Mouse (Mus musculus): ENCODE measurements at regions not wholly inside any gene's neighbourhood (a gene's known extent, or its start where the extent isn't known, plus 50 kb on each side); places are given as distances from the start of the nearest gene placed in this dataset.

DNA sequence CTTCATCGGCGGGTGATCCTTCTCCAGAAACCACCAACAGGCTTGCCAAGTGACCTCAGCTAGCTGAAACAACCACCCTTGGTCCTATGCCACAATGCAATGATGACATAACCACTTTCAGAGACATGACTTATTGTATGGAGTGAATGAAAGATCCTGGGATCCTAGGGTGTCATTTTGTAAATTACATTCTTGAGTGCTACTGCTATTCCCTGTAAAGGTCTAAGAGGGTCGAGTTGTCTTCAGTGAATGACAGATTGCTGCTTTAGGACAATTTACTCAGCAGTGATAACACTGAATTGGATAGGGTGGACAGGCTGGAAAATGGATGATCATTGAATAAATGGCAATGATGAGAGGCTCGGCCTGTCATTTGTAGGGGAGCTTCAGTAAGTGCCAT, 692.4 kb downstream of the Gm9008 start:
- TF ChIP-seq POLR2A (IDR thresholded peaks at IDR 0.05; ENCODE audit: borderline replicate concordance, insufficient read depth, low read length) (no peak), CTCF (IDR thresholded peaks at IDR 0.05; ENCODE audit: borderline replicate concordance, insufficient read depth, low read depth, low read length) (no peak)
- 32% methylated on average over 4 of the region's 4 CpGs for WGBS
- no peak overlapping the region for H3K4me3 ChIP-seq (replicated peaks; ENCODE audit: insufficient read depth, low read depth, low read length)
- DNase-seq, result peak in 1 of 2 experiments; percentile 5
- no peaks in the 10 kb centered on the region for H3K27me3 ChIP-seq (ENCODE audit: control insufficient read depth, insufficient read depth, low read length)
- H3K27ac ChIP-seq (ENCODE audit: insufficient read depth, low read length), result no peak overlapping the region
- no peaks in the 10 kb centered on the region for H3K4me1 ChIP-seq (ENCODE audit: control insufficient read depth, insufficient read depth, low read length)

DNA sequence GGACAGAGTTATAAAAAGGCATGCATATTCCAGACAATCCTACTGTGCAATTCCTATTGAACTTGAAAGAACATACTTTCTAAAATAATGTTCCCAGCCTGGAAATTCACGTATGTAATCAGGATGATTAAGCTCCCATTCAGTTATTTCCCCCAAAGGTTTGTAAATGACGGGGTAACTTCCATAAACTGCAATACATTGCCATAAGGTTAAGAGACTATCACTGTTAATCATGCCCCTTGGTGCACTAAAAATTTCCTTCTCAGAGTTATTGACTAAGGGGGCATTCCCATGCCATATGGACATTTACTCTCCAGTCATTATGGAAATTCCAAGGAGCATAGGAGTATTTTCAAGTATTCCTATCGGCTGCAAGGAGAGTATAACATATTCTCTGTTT, 697.6 kb downstream of the Gm9008 start:
- no peak for TF ChIP-seq CTCF (IDR thresholded peaks at IDR 0.05; ENCODE audit: borderline replicate concordance, insufficient read depth, low read depth, low read length)
- TF ChIP-seq POLR2A (IDR thresholded peaks at IDR 0.05; ENCODE audit: borderline replicate concordance, insufficient read depth, low read length), result no peak
- no peaks in the 10 kb centered on the region for H3K27me3 ChIP-seq (ENCODE audit: control insufficient read depth, insufficient read depth, low read length)
- WGBS, result 83% methylated on average over 3 of the region's 3 CpGs
- DNase-seq, result no peak
- no peak overlapping the region for H3K4me3 ChIP-seq (replicated peaks; ENCODE audit: insufficient read depth, low read depth, low read length)
- no peaks in the 10 kb centered on the region for H3K4me1 ChIP-seq (ENCODE audit: control insufficient read depth, insufficient read depth, low read length)
- H3K27ac ChIP-seq (ENCODE audit: insufficient read depth, low read length), result no peak overlapping the region

DNA sequence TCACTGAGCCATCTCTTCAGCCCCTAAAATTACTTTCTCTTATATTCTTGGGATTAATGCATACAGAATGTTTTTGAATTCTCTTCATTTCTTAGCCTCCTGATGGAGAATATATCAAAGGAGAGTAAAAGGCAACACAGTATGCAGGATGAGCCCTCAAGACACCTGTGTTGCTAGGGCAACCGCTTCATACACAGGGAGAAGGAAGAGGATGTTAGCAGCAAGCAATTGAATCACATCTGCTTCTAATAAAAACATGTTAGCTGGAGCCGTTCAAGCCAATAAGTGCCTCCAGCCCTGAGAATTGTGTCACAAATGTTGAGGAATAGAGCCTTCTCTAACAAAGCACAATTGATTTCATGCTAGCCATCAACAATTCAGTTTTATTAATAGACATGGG, 698.0 kb downstream of the Gm9008 start:
- TF ChIP-seq POLR2A (IDR thresholded peaks at IDR 0.05; ENCODE audit: borderline replicate concordance, insufficient read depth, low read length) (no peak), CTCF (IDR thresholded peaks at IDR 0.05; ENCODE audit: borderline replicate concordance, insufficient read depth, low read depth, low read length) (no peak)
- Histone ChIP-seq H3K4me3 (replicated peaks; ENCODE audit: insufficient read depth, low read depth, low read length) (no peak overlapping the region), H3K27ac (ENCODE audit: insufficient read depth, low read length) (no peak overlapping the region), H3K4me1 (ENCODE audit: control insufficient read depth, insufficient read depth, low read length) (no peaks in the 10 kb centered on the region), H3K27me3 (ENCODE audit: control insufficient read depth, insufficient read depth, low read length) (no peaks in the 10 kb centered on the region)
- no peak for DNase-seq
- 74% methylated on average over 2 of the region's 2 CpGs for WGBS

DNA sequence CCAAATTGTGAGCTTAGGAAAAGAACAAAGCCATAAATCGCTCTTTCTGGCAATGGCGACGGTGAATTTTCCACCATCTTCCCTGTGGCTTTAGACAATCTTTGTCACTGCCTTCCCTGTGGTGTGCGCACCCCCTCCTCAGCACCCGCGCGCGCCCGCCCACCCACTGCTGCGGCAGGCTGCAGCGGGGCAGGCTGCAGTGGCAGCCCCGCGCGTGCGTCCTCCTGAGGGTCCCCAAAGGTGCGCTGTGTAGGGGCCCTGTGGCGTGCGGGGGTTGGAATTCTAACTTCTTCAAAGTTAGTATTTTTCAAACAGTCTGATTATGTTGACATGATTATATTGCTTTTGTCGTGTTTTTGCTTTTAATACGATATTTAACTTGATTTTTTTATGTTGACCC, 714.9 kb downstream of the Gm9008 start:
- TF ChIP-seq CTCF (IDR thresholded peaks at IDR 0.05; ENCODE audit: borderline replicate concordance, insufficient read depth, low read depth, low read length), result no peak
- no peak for TF ChIP-seq POLR2A (IDR thresholded peaks at IDR 0.05; ENCODE audit: borderline replicate concordance, insufficient read depth, low read length)
- WGBS, result 67% methylated on average over 20 of the region's 20 CpGs

DNA sequence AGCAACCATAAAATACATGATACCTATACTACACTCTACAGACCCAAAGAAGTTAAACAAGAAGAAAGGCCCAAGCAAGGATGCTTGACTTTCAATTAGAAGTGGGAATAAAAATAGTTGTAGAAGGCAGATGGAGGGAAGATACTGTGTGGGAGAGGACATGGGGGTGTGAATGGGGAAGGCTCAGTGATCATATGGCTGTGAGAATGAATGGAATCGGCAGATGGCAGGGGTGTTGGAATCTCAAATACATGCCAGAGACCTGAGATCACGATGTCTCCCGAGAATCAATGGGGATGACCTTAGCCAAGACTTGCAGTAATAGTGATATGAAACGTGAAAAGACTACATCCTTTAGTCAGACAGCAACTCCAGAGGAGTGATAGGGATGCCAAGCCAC, 734.5 kb downstream of the Gm9008 start:
- DNase-seq, result no peak
- no peaks in the 10 kb centered on the region for H3K27me3 ChIP-seq (ENCODE audit: control insufficient read depth, insufficient read depth, low read length)

More for the DNA sequence above, 714.9 kb downstream of the Gm9008 start:
- Histone ChIP-seq H3K27ac (ENCODE audit: insufficient read depth, low read length) (no peak overlapping the region), H3K4me3 (replicated peaks; ENCODE audit: insufficient read depth, low read depth, low read length) (no peak overlapping the region), H3K27me3 (ENCODE audit: control insufficient read depth, insufficient read depth, low read length) (no peaks in the 10 kb centered on the region), H3K4me1 (ENCODE audit: control insufficient read depth, insufficient read depth, low read length) (no peaks in the 10 kb centered on the region)
- DNase-seq, result no peak

DNA sequence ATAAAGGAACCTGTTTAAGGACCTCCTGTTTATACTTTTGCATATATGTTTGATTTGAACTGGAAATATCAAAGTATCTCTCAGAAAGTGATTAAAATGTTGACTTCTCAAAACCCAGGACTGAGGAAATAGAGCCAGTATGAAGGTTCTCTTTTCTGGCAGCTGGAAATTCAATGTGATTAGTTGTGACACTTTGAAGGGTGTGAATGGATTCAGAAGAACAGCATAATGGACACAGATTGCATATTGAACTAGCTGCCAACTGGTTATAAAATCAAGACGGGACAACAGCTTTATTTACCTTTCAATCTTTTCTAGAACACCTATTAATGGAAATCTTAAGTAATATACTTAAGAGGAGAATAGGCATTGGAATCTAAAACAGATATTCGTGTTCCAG, 741.4 kb downstream of the Gm9008 start:
- TF ChIP-seq CTCF (IDR thresholded peaks at IDR 0.05; ENCODE audit: borderline replicate concordance, insufficient read depth, low read depth, low read length), result no peak
- no peak for TF ChIP-seq POLR2A (IDR thresholded peaks at IDR 0.05; ENCODE audit: borderline replicate concordance, insufficient read depth, low read length)
- no peak for DNase-seq
- no peak overlapping the region for H3K4me3 ChIP-seq (replicated peaks; ENCODE audit: insufficient read depth, low read depth, low read length)
- H3K27me3 ChIP-seq (ENCODE audit: control insufficient read depth, insufficient read depth, low read length), result no peaks in the 10 kb centered on the region
- no peak overlapping the region for H3K27ac ChIP-seq (ENCODE audit: insufficient read depth, low read length)
- 44% methylated on average over 2 of the region's 2 CpGs for WGBS
- H3K4me1 ChIP-seq (ENCODE audit: control insufficient read depth, insufficient read depth, low read length), result no peaks in the 10 kb centered on the region

More for the DNA sequence above, 734.5 kb downstream of the Gm9008 start:
- Histone ChIP-seq H3K27ac (ENCODE audit: insufficient read depth, low read length) (no peak overlapping the region), H3K4me1 (ENCODE audit: control insufficient read depth, insufficient read depth, low read length) (no peaks in the 10 kb centered on the region), H3K4me3 (replicated peaks; ENCODE audit: insufficient read depth, low read depth, low read length) (no peak overlapping the region)
- no peak for TF ChIP-seq CTCF (IDR thresholded peaks at IDR 0.05; ENCODE audit: borderline replicate concordance, insufficient read depth, low read depth, low read length)
- no peak for TF ChIP-seq POLR2A (IDR thresholded peaks at IDR 0.05; ENCODE audit: borderline replicate concordance, insufficient read depth, low read length)
- WGBS, result 37% methylated on average over 4 of the region's 4 CpGs
